Mouse (Mus musculus) intestine, embryonic 16.5 days (tissue): ENCODE measurements around the gene Lrch4. TPM values are rescaled to one million over a fixed set of nuclear protein-coding genes. Genes with fewer than 3 reads are reported as not detected.

ENCODE experiments used
- ATAC-seq: fragments of 200-750 bp; cut with Nextera tagmentation; 2 replicates; pipeline ENCODE4 v1.8.0; 2017; ENCODE audit warnings: moderate TSS enrichment, moderate library complexity
- H3K27ac ChIP-seq: fragments of 300-500 bp; sonication (generic); 2 replicates; pipeline ENCODE4 v1.5.1; 2014; ENCODE audit warnings: mild to moderate bottlenecking, low read length
- H3K27me3 ChIP-seq: fragments of 300-500 bp; sonication (generic); replicated peaks from 2 replicates; pipeline ENCODE4 v1.6.1; 2014; ENCODE audit warnings: low read length, control low read depth, mixed read lengths; ENCODE audit not compliant: control insufficient read depth, insufficient read depth
- H3K36me3 ChIP-seq: fragments of 300-500 bp; sonication (generic); 2 replicates; pipeline ENCODE4 v1.6.1; 2014; ENCODE audit warnings: low read length, control low read depth; ENCODE audit not compliant: control insufficient read depth, insufficient read depth
- H3K4me1 ChIP-seq: fragments of 300-500 bp; sonication (generic); 2 replicates; pipeline ENCODE4 v1.6.1; 2014; ENCODE audit warnings: low read length, control low read depth, mixed read lengths; ENCODE audit not compliant: control insufficient read depth, insufficient read depth
- H3K4me2 ChIP-seq: fragments of 300-500 bp; sonication (generic); 2 replicates; pipeline ENCODE4 v1.6.1; 2014; ENCODE audit warnings: low read depth, low read length, control low read depth
- H3K4me3 ChIP-seq: fragments of 300-500 bp; sonication (generic); 2 replicates; pipeline ENCODE4 v1.5.1; 2014; ENCODE audit warnings: mild to moderate bottlenecking, low read length
- H3K9ac ChIP-seq: fragments of 300-500 bp; sonication (generic); 2 replicates; pipeline ENCODE4 v1.6.1; 2014; ENCODE audit warnings: low read depth, low read length
- H3K9me3 ChIP-seq: fragments of 300-500 bp; sonication (generic); 2 replicates; pipeline ENCODE4 v1.6.1; 2016; ENCODE audit warnings: low read length, control low read depth; ENCODE audit not compliant: control insufficient read depth
- WGBS: fragments of 180-500 bp; shearing (Covaris S2); extraction: QIAGEN DNeasy Blood & Tissue Kit; methylation state at CpG from one replicate; pipeline ENCODE4 v1.1.7; 2014; 5-methylcytosine and 5-hydroxymethylcytosine counted together
- polyA plus RNA-seq: library from polyadenylated mRNA; unstranded; fragments of >200 nt; fragmentation: Nextera tagmentation; extraction: Ambion mirVana; gene quantifications from 2 replicates; pipeline ENCODE4 v1.2.1, GENCODE M21; 2015

The Lrch4 gene
- 34.5 and 37.8 TPM in 2 replicates for polyA plus RNA-seq

DNA sequence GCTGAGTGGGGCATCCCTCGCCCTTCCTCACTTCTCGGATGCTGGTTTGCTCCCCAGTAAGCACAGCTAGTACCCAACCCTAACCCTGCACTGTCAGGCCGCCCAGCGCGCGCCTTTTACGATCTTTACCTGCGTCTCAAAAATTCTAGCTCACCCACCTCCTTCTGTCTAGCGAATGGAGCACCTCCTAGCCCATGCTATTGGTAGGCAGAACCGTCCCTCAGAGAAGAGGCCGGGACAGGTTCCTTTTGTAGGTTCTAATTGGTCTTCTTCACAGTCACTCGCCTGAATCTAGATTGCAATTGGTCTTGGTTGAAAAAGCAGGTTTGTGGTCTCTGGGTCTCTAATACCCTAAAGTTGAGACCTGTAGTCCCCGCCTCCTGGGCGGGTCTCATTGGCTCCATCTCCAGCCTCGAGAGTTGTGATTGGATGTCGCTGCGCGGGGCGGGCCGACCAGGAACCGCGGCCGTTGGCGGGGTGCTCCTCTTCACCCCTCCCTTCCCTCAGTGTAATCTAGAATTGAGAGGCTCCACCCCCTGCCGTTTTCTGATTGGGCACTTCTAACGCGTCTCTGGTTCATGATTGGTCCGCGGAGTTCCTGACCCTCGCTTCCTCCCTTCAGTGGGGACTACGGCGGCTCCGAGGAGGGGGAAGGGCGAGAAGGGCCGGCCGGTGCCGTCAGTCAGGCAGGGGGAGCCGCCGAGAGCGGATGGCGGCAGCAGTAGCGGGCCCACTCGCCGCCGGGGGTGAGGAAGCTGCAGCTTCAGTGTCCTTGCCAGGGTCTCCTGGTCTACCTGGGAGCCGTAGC, at the start of gene Lrch4, which contains the start of the genes Fbxo24 and Gm20605:
Gene Lrch4 (plus strand): TSS at position 624 of the 808 bp plus-strand sequence.
Gene Fbxo24 (minus strand): TSS at position 505 of the 808 bp plus-strand sequence.
Gene Gm20605 (plus strand): TSS at position 678 of the 808 bp plus-strand sequence.
- Histone ChIP-seq H3K9me3 (no peaks in the 10 kb centered on the region), H3K9ac (peak within 1 kb of the TSS; percentile 91), H3K4me2 (peak within 1 kb of the TSS; percentile 84), H3K27me3 (no peaks in the 10 kb centered on the region), H3K4me3 (peak within 1 kb of the TSS; percentile 86), H3K4me1 (peaks cover 44% of the 10 kb centered on the region), H3K36me3 (peaks cover 1% of the 10 kb centered on the region; the same call in 1 of the 2 replicates), H3K27ac (peak within 1 kb of the TSS; percentile 99)
- WGBS = under 1% methylated on average over 46 of the region's 46 CpGs
- ATAC-seq = peak; percentile 94

DNA sequence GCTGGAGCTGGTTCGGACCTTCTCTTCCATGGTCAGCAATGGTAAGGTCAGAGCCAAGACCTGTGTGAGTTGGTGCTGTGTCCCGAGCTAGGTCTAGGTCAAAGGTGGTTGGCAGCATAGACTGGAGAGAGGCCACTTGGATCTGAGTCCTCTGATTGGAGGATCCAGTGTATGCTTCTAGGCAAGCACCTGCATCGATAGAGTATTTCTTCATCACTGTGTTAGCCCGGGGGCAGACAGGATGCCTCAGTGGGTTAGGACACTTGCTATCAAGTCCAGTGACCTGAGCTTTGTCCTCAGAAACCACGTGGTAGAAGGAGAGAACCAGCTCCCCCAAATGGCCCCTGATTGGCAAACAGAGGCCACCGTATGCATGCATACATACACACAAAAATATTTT, 48.7 kb upstream of the Lrch4 start:
- Histone ChIP-seq H3K27ac (no peak overlapping the region), H3K27me3 (peaks cover 7% of the 10 kb centered on the region; the same call in 1 of the 2 replicates), H3K4me1 (peaks cover 8% of the 10 kb centered on the region; the same call in 1 of the 2 replicates), H3K36me3 (no peaks in the 10 kb centered on the region), H3K4me2 (no peak overlapping the region), H3K9me3 (no peaks in the 10 kb centered on the region), H3K4me3 (no peak overlapping the region), H3K9ac (no peak overlapping the region)
- WGBS = 81% methylated on average over 6 of the region's 6 CpGs
- ATAC-seq = no peak

DNA sequence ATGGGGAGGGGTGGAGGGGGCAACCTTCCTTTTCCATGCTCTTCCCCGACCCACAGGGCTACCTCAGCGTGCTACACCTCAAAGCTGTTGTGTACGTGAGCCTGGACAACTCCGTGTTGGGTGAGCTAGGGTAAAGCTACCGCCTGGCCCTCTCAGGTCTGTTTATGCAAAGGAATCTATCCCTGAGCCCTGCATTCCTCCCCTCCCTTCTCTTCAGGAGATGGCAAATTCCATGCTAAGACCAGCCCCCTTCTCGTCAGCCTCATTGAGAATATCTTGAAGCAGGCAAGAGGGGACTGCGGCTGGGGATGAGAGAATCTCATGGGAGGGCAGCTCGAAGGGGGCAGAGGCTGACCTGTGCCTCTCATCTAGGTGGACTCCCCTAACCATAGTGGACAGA, 46.2 kb upstream of the Lrch4 start:
- Histone ChIP-seq H3K9ac (no peak overlapping the region), H3K27me3 (peaks cover 7% of the 10 kb centered on the region; the same call in 1 of the 2 replicates), H3K9me3 (no peaks in the 10 kb centered on the region; the same call in 1 of the 2 replicates), H3K36me3 (no peaks in the 10 kb centered on the region), H3K4me1 (peaks cover 8% of the 10 kb centered on the region; the same call in 1 of the 2 replicates), H3K4me3 (no peak overlapping the region), H3K27ac (no peak overlapping the region), H3K4me2 (no peak overlapping the region)
- ATAC-seq = no peak
- 33% methylated on average over 8 of the region's 8 CpGs for WGBS

DNA sequence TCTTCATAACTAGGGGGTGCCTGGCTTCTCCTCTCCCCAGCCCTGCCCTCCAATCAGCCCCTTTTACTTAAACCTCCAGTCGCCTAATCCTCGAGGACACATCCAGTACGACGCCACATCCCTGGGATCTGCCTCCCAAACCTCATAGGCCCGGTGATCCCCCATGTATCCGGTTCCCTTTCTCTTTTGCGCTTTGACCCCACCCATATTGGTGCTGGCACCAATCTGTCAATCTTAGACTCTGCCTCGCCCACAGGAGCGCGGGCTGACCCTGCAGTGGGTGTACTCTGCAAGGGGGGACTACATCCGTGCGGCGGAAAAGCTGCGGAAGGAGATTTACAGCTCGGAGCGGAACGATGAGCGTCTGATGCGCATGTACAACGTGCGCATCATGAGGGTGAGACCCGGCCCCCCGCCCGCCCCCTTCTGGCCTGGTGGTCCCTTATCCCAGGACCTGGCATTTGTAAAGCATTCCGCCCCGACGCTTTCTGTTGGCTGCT, 45.2 kb upstream of the Lrch4 start:
- WGBS = 14% methylated on average over 27 of the region's 27 CpGs
- Histone ChIP-seq H3K4me3 (peak overlapping the region; percentile 47), H3K4me2 (peak overlapping the region; percentile 60), H3K9me3 (no peaks in the 10 kb centered on the region; the same call in 1 of the 2 replicates), H3K27me3 (peaks cover 7% of the 10 kb centered on the region; the same call in 1 of the 2 replicates), H3K36me3 (no peaks in the 10 kb centered on the region), H3K4me1 (peaks cover 8% of the 10 kb centered on the region; the same call in 1 of the 2 replicates), H3K27ac (no peak overlapping the region), H3K9ac (peak overlapping the region; percentile 64)
- peak; percentile 65; the same call in 1 of the 2 replicates for ATAC-seq

DNA sequence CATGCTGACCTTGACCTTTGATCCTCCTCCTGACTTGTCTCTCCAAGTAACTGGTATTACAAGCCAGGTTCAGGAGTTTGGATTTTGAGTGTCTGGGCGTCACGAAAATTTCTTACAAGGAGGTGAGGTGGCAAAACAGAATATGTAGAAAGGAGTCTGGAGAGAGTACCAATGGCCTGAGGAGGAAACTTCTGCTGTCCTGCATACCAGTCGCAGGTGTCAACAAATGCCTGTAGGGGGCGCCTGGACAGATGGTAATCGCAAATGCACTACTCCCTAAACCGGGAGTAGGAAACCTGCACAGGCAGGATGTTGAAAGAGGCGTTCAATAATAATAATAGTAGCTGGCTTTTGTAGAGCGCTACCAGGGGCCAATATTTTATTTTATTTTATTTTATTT, 43.9 kb upstream of the Lrch4 start:
- H3K4me3 ChIP-seq = no peak overlapping the region
- WGBS = 34% methylated on average over 8 of the region's 8 CpGs
- H3K27me3 ChIP-seq = peaks cover 7% of the 10 kb centered on the region; the same call in 1 of the 2 replicates
- no peaks in the 10 kb centered on the region; the same call in 1 of the 2 replicates for H3K9me3 ChIP-seq
- no peak overlapping the region for H3K27ac ChIP-seq
- H3K9ac ChIP-seq = no peak overlapping the region
- no peaks in the 10 kb centered on the region for H3K36me3 ChIP-seq
- H3K4me2 ChIP-seq = no peak overlapping the region
- no peak for ATAC-seq
- H3K4me1 ChIP-seq = peaks cover 8% of the 10 kb centered on the region; the same call in 1 of the 2 replicates

DNA sequence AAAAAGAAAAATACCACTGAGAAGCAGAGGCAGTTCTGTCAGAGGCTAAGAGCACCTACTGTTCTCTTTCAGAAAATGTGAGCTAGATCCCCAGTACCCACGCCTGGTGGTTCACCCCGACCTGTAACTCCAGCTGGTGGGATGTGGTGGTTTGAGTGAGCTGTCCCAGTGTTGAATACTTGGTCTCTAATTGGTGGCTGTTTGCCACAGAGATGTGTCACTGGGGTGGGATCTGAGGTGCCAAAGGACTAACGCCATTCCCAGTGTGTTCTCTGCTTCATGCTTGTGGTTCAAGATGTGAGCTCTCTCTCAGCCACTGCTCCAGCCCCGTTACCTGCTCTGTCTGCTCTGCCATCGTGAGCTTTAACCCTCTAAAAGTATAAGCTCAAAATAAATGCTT, 38.4 kb upstream of the Lrch4 start:
- H3K4me3 ChIP-seq = no peak overlapping the region
- no peaks in the 10 kb centered on the region for H3K4me1 ChIP-seq
- ATAC-seq = no peak
- H3K27me3 ChIP-seq = no peaks in the 10 kb centered on the region
- H3K9ac ChIP-seq = no peak overlapping the region
- H3K27ac ChIP-seq = no peak overlapping the region
- WGBS = 71% methylated on average over 5 of the region's 5 CpGs
- no peaks in the 10 kb centered on the region for H3K36me3 ChIP-seq
- no peak overlapping the region for H3K4me2 ChIP-seq
- no peaks in the 10 kb centered on the region; the same call in 1 of the 2 replicates for H3K9me3 ChIP-seq

DNA sequence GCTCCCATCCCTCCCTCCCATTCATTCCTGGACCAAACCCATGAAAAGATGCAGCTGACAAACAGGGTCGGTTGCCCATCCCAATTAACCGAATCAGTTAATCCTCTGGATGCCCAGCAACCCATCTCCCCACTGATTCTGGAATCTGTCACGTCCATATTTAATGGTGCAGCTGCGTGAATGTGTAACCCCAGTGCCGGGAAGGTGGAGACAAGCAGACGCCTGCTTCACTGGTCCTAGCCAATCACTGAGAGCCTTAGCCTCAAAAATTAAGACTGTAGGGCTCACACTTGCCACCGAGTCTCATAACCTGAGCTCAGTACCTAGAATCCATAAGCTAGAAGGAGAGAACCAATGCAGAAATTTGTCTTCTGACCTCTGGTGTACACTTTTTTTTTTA, 33.0 kb upstream of the Lrch4 start:
- no peak overlapping the region for H3K9ac ChIP-seq
- no peaks in the 10 kb centered on the region for H3K36me3 ChIP-seq
- H3K4me1 ChIP-seq = peaks cover 12% of the 10 kb centered on the region
- H3K9me3 ChIP-seq = no peaks in the 10 kb centered on the region
- no peak overlapping the region for H3K4me2 ChIP-seq
- no peak overlapping the region for H3K27ac ChIP-seq
- no peak for ATAC-seq
- no peak overlapping the region for H3K4me3 ChIP-seq
- WGBS = 74% methylated on average over 7 of the region's 7 CpGs
- H3K27me3 ChIP-seq = no peaks in the 10 kb centered on the region

DNA sequence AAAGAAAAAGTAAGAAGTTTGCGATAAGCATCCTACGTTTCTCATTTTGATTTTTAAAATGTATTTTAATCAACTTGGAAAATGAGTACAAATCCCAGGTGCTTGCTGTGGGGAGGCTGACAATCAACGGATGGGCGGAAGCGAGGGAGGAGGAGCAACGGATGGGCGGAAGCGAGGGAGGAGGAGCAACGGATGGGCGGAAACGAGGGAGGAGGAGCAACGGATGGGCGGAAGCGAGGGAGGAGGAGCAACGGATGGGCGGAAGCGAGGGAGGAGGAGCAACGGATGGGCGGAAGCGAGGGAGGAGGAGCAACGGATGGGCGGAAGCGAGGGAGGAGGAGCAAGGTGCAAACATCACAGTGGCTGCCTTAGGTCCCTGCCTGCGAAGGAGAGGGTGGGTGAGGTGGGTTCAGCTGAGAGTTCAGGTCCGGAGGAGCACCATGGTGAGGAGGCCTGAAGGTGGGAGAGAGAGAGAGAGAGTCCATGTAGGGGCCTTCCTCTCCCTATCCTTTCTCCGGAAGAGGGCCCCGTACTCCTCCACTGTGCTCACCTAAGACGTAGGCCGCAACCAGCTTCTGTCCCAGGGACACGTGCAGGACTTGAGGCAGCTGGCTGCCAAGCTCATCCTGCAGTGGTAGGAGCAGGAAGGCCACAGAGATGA, 32.2 kb upstream of the Lrch4 start:
- Histone ChIP-seq H3K4me3 (peak overlapping the region; percentile 20; the same call in 1 of the 2 replicates), H3K27ac (peak overlapping the region; percentile 13; the same call in 1 of the 2 replicates), H3K4me1 (peaks cover 12% of the 10 kb centered on the region), H3K9ac (peak overlapping the region; percentile 48; the same call in 1 of the 2 replicates), H3K36me3 (no peaks in the 10 kb centered on the region), H3K4me2 (peak overlapping the region; percentile 45; the same call in 1 of the 2 replicates), H3K27me3 (no peaks in the 10 kb centered on the region), H3K9me3 (no peaks in the 10 kb centered on the region)
- 30% methylated on average over 28 of the region's 30 CpGs for WGBS
- no peak for ATAC-seq

DNA sequence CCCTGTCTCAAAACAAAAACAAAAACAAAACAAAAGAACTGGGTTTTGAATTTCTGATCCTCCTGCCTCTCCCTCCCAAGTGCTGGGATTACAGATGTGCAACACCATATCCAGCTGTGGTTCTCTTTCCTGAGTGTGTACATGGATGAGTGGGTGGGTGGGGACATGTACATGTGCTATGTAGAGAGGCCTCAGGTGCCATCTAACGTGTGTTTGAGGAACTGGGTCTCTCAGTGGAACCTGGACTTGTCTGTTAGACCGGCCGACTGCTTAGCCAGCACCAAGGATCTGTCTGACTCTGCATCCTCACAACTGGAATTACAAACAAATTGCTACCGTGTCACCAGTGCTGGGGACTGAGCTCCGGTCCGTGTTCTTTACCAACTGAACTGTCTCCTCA, 31.3 kb upstream of the Lrch4 start:
- Histone ChIP-seq H3K9me3 (no peaks in the 10 kb centered on the region), H3K27me3 (no peaks in the 10 kb centered on the region)
- 94% methylated on average over 6 of the region's 6 CpGs for WGBS

More for the DNA sequence above, 31.3 kb upstream of the Lrch4 start:
- Histone ChIP-seq H3K36me3 (no peaks in the 10 kb centered on the region), H3K4me2 (no peak overlapping the region), H3K4me3 (no peak overlapping the region), H3K4me1 (peaks cover 16% of the 10 kb centered on the region), H3K9ac (no peak overlapping the region), H3K27ac (no peak overlapping the region)
- ATAC-seq = no peak
